Mouse (Mus musculus) right cerebral cortex, postnatal 14 days (tissue): ENCODE data around the gene Pxmp4.

Experiments
- DNase-seq: peaks from one replicate; pipeline ENCODE4 v3.0.0; 2022

The Pxmp4 gene

GRCm38 (mm10) chr2:154609050-154609767 is 5.7 kb upstream of the Pxmp4 start:
- no peak for DNase-seq

GRCm38 (mm10) chr2:154606965-154607364 is 3.5 kb upstream of the Pxmp4 start:
- DNase-seq: no peak

- no peak for DNase-seq
Measured at GRCm38 (mm10) chr2:154604156-154604555, 648 bp upstream of the Pxmp4 start.

- DNase-seq: no peak
Measured at GRCm38 (mm10) chr2:154603007-154603637, 386 bp downstream of the Pxmp4 start.

GRCm38 (mm10) chr2:154601324-154601723 is 2.2 kb downstream of the Pxmp4 start:
- DNase-seq: no peak

GRCm38 (mm10) chr2:154600586-154600985 is 2.9 kb downstream of the Pxmp4 start:
- no peak for DNase-seq

GRCm38 (mm10) chr2:154597399-154597798 is 6.1 kb downstream of the Pxmp4 start:
- no peak for DNase-seq

- no peak for DNase-seq
Measured at GRCm38 (mm10) chr2:154595775-154596174, 7.7 kb downstream of the Pxmp4 start.

GRCm38 (mm10) chr2:154593025-154593424 is 10.5 kb downstream of the Pxmp4 start:
- DNase-seq: no peak

- no peak for DNase-seq
Measured at GRCm38 (mm10) chr2:154591239-154591638, 12.3 kb downstream of the Pxmp4 start.

GRCm38 (mm10) chr2:154589051-154589450 is 14.5 kb downstream of the Pxmp4 start:
- DNase-seq: no peak

GRCm38 (mm10) chr2:154586405-154586804 is 17.1 kb downstream of the Pxmp4 start:
- peak; percentile 75 for DNase-seq

GRCm38 (mm10) chr2:154584931-154585601 is 18.4 kb downstream of the Pxmp4 start:
- DNase-seq: no peak

GRCm38 (mm10) chr2:154583906-154584872 is 19.3 kb downstream of the Pxmp4 start:
- DNase-seq: peak; percentile 80

GRCm38 (mm10) chr2:154581421-154581820 is 22.1 kb downstream of the Pxmp4 start:
- DNase-seq: no peak

GRCm38 (mm10) chr2:154580586-154580985 is 22.9 kb downstream of the Pxmp4 start:
- no peak for DNase-seq

- DNase-seq: no peak
Measured at GRCm38 (mm10) chr2:154577744-154578067, 25.8 kb downstream of the Pxmp4 start.

GRCm38 (mm10) chr2:154576876-154577743 is 26.4 kb downstream of the Pxmp4 start:
- no peak for DNase-seq

- DNase-seq: no peak
Measured at GRCm38 (mm10) chr2:154574271-154574670, 29.2 kb downstream of the Pxmp4 start.

- no peak for DNase-seq
Measured at GRCm38 (mm10) chr2:154572996-154573395, 30.5 kb downstream of the Pxmp4 start.

GRCm38 (mm10) chr2:154571976-154572375 is 31.5 kb downstream of the Pxmp4 start:
- no peak for DNase-seq

GRCm38 (mm10) chr2:154571266-154571665 is 32.2 kb downstream of the Pxmp4 start:
- no peak for DNase-seq
